ENCODE assay signal across 20 mouse cellular contexts in genomic region chr12:27130544-27130943, GRCm38 (mm10).
"Had no signal": no experiment of that assay in that cellular context is flagged by ENCODE, and none has a peak within 500 bp of the region (broad histone marks: within the 10 kb centered on the region; RNA-seq: fewer than 3 reads in every experiment).

No protein-coding gene starts in this region.

- ATAC-seq: hindbrain, embryonic 16.5 days; hindbrain, postnatal 0 days; intestine, embryonic 15.5 days; intestine, embryonic 16.5 days; intestine, postnatal 0 days had no signal

- DNase-seq: heart, postnatal 10 days; heart, postnatal 14 days; heart, postnatal 4 days; kidney, adult 11 months; kidney, adult 18-20 months; kidney, adult 2 months; kidney, adult 8-10 months; kidney, adult 9 months; kidney, postnatal 10 days; kidney, postnatal 14 days; kidney, postnatal 25 days; kidney, postnatal 36 days; kidney, postnatal 4 days; layer of hippocampus, adult 9-11 months; layer of hippocampus, postnatal 36 days had no signal
